ENCODE assay signal across 8 mouse cellular contexts in the genomic region with DNA sequence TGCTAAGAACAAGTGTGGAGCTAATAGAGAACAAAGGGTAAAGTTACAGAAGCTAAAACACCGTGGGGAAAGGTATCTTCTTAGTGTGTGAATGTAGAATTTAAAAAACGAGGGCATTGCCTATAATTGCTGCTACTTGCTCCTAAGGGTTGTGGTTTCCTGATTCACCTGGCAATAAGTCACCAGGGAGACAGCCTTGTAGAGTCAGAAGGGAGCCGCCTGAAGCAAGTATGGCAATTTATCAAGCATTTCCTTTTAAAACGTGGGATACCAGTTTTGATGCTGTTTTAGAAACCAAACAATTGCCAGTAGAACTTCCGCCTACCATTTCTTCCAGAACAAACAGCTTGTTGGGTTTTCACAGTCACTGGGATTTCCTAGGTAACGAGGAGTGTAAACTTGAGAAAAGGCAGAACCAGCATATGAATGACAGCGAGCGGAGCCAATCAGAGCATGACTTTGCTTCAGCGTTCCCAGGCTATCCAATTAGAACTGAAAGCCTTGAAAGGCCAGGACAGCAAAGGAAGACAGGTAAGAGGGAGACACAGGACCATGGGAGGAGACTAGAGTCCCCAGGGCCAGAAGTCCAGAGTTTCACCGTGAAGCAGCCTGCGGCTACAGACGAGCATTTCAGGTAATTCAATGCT. TPM values are rescaled to one million over a fixed set of nuclear protein-coding genes. Genes with fewer than 3 reads are reported as not detected.
DNase-seq lines count a peak whose midpoint lies in the region; ATAC-seq lines count a peak whose summit lies in the region.

Capsl (plus strand) TSS at position 495 of the 647 bp plus-strand sequence.

- ATAC-seq in frontal cortex, adult (ENCODE audit: low TSS enrichment): peak; percentile 96
- ATAC-seq in kidney, embryonic 15.5 days (replicated peaks; ENCODE audit: low FRiP score): peak; percentile 80
- ATAC-seq in stomach, embryonic 14.5 days (ENCODE audit: insufficient number of reproducible peaks, insufficient read depth, low FRiP score, low read depth): peak; percentile 97

- H3K4me3 ChIP-seq in kidney, embryonic 15.5 days (replicated peaks): no peak within 1 kb of the TSS
- H3K4me3 ChIP-seq in limb, embryonic 10.5 days: no peak within 1 kb of the TSS
- no peak within 1 kb of the TSS for H3K4me3 ChIP-seq in midbrain, embryonic 10.5 days
- H3K4me3 ChIP-seq in stomach, embryonic 14.5 days (ENCODE audit: low read depth, low read length): no peak within 1 kb of the TSS

- no peaks in the 10 kb centered on the region for H3K4me1 ChIP-seq in kidney, embryonic 15.5 days
- H3K4me1 ChIP-seq in limb, embryonic 10.5 days: no peaks in the 10 kb centered on the region
- no peaks in the 10 kb centered on the region for H3K4me1 ChIP-seq in midbrain, embryonic 10.5 days
- no peaks in the 10 kb centered on the region for H3K4me1 ChIP-seq in stomach, embryonic 14.5 days (ENCODE audit: control insufficient read depth, insufficient read depth, low read length)

- no peak within 1 kb of the TSS for H3K27ac ChIP-seq in kidney, embryonic 15.5 days
- H3K27ac ChIP-seq in limb, embryonic 10.5 days: no peak within 1 kb of the TSS
- H3K27ac ChIP-seq in midbrain, embryonic 10.5 days (replicated peaks): no peak within 1 kb of the TSS
- H3K27ac ChIP-seq in stomach, embryonic 14.5 days (ENCODE audit: low read length): no peak within 1 kb of the TSS

- peak within 1 kb of the TSS; percentile 29 for H3K4me2 ChIP-seq in kidney, embryonic 15.5 days
- H3K4me2 ChIP-seq in stomach, embryonic 14.5 days (replicated peaks; ENCODE audit: low read depth, low read length): peak within 1 kb of the TSS; percentile 22; the same call in 1 of the 2 replicates

- no peaks in the 10 kb centered on the region for H3K27me3 ChIP-seq in kidney, embryonic 15.5 days
- H3K27me3 ChIP-seq in limb, embryonic 10.5 days (ENCODE audit: low read depth, poor library complexity, severe bottlenecking): no peaks in the 10 kb centered on the region
- H3K27me3 ChIP-seq in midbrain, embryonic 10.5 days (ENCODE audit: low read depth, poor library complexity, severe bottlenecking): no peaks in the 10 kb centered on the region
- no peaks in the 10 kb centered on the region for H3K27me3 ChIP-seq in stomach, embryonic 14.5 days (ENCODE audit: control insufficient read depth, insufficient read depth, low read length)

- WGBS in kidney, embryonic 15.5 days: 50% methylated on average over 12 of the region's 12 CpGs
- 50% methylated on average over 12 of the region's 12 CpGs for WGBS in limb, embryonic 10.5 days
- WGBS in midbrain, embryonic 10.5 days: 55% methylated on average over 12 of the region's 12 CpGs
- 40% methylated on average over 12 of the region's 12 CpGs for WGBS in stomach, embryonic 14.5 days

- H3K36me3 ChIP-seq in kidney, embryonic 15.5 days: no peaks in the 10 kb centered on the region
- H3K36me3 ChIP-seq in limb, embryonic 10.5 days: no peaks in the 10 kb centered on the region
- H3K36me3 ChIP-seq in midbrain, embryonic 10.5 days: no peaks in the 10 kb centered on the region
- no peaks in the 10 kb centered on the region for H3K36me3 ChIP-seq in stomach, embryonic 14.5 days (ENCODE audit: control insufficient read depth, insufficient read depth, low read length)

- H3K9me3 ChIP-seq in kidney, embryonic 15.5 days (replicated peaks): no peaks in the 10 kb centered on the region
- no peaks in the 10 kb centered on the region for H3K9me3 ChIP-seq in limb, embryonic 10.5 days (replicated peaks)
- H3K9me3 ChIP-seq in midbrain, embryonic 10.5 days (replicated peaks): no peaks in the 10 kb centered on the region
- H3K9me3 ChIP-seq in stomach, embryonic 14.5 days (ENCODE audit: control insufficient read depth, low read depth, low read length): no peaks in the 10 kb centered on the region

- peak; percentile 99 for DNase-seq in ES-CJ7 (ENCODE audit: low read depth, low spot score)
- peak; percentile 4 for DNase-seq in adrenal gland, adult 8-10 months
- peak; percentile 41 for DNase-seq in limb, embryonic 10.5 days (ENCODE audit: low spot score)
- DNase-seq in midbrain, embryonic 10.5 days (ENCODE audit: low spot score): peak; percentile 12
- no peak for DNase-seq in cerebellum, adult 9-10 months

- no peak within 1 kb of the TSS for H3K9ac ChIP-seq in kidney, embryonic 15.5 days
- no peak within 1 kb of the TSS for H3K9ac ChIP-seq in stomach, embryonic 14.5 days (replicated peaks; ENCODE audit: low read depth, low read length)

RNA-seq across cellular contexts. Expression of gene Capsl, which starts in this region (rescaled TPM):
- total RNA-seq in adrenal gland, adult 8-10 months (2022): not detected
- 1.5 and 2.1 TPM in 2 replicates for polyA plus RNA-seq in kidney, embryonic 15.5 days (2015; fragmentation: Nextera tagmentation; extraction: Ambion mirVana)
- 0.70 and 0.90 TPM in 2 replicates for polyA plus RNA-seq in limb, embryonic 10.5 days (2016; fragmentation: Nextera tagmentation; extraction: Ambion mirVana)
- polyA plus RNA-seq in midbrain, embryonic 10.5 days (2016; fragmentation: Nextera tagmentation; extraction: Ambion mirVana): 1.4 and 1.6 TPM in 2 replicates
- polyA plus RNA-seq in stomach, embryonic 14.5 days (2014; fragmentation: Nextera tagmentation; extraction: Ambion mirVana): 7.9 and 8.6 TPM in 2 replicates

Comparison
In these comparisons a context has a peak if more than half of its experiments do, and no peak if none do; other contexts are left out.
1. Peak in DNase-seq in adrenal gland, adult 8-10 months; RNA of the gene not detected or under 1 TPM.
2. Peak in DNase-seq in limb, embryonic 10.5 days; RNA of the gene not detected or under 1 TPM.